Mouse (Mus musculus): ENCODE measurements at regions not wholly inside any gene's neighbourhood (a gene's known extent, or its start where the extent isn't known, plus 50 kb on each side); places are given as distances from the start of the nearest gene placed in this dataset.
A peak's percentile ranks its signal among the peaks of the same experiment; 100 is the strongest.

DNA sequence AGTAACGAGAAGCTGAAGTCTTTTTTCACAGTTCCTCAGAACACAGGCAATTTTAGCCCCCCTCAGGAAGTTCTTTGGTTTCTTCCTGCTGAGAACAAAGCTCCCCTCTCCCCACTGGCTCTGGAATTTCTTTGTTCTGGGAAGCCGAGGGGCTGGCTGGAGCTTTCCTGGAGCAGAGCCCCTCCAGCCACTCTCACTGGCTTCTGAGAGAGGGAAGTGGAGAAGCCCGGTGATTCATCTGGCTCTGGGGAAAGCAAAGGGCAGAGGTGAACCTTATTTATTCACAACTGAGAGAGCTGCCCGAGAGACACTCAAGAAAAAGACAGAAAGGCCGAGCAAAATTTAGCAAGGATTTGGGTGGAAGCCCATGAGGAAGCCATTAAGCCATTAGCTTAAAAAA, 63.9 kb downstream of the Ddx3x start:
- peak; percentile 45 to 57 for DNase-seq

DNA sequence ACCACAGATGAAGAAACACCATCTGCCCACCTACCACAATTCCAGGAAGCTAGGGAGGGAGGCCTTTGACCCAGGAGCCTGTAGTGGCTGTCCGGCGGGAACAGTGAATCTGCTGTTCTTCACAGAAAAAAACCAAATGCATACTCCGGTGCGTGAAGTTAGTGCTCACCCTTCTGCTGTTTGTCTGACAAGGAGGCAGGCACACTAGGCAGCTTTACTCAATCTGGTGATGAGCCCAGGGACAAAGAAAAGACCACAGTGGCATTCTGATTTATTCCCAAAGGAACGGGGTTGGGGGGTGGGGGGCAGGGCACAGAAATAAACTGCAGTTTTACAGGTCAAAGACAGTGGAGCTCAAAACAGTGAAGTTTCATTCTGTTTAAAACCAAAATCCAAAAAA, 64.4 kb downstream of the Ddx3x start:
- no peak for DNase-seq

DNA sequence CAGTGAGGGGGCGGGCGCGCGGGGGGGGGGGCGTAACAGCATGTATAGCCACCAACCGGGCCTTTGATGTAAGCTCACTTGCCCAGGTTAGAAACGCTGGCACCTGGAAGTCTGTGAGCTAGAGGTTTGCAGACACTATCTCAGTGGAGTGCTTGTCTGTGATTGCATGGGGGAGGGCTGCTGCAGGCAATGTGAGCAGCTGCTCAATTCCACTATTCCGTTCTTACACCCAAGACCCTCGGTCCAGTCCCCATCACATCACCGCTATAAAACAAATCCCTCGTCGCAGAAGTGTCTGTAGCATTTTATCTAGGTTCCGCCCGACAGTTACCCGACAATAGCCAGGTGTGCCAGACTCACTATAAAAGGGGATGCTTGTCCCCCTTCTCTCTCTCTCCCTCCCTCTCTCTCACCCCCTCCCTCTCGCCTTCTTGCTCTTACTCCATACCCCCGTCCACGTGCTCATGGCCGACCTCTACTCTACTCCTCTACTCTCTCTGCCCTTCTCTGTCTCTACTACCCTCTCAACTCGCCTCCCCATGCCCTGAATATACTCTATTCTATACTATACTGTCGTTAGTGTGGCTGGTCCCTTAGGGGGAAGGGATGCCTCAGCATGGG, 65.4 kb downstream of the Ddx3x start:
- no peak for DNase-seq

DNA sequence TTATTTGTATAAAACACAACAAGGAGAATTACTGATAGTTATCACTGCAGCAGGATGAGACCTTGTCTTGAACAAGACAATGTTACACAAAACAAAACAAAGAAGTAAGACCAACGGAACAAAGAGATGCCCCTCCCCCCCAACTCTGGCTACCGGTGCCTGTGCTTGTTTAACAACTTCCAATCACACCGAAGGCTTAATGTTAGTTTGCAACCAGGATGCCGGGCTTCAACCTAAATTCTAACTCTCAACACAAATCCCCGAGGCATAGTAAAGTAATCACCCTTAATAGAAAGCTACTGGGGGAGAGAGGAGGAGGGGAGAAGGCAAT, 65.9 kb downstream of the Ddx3x start:
- no peak for DNase-seq

DNA sequence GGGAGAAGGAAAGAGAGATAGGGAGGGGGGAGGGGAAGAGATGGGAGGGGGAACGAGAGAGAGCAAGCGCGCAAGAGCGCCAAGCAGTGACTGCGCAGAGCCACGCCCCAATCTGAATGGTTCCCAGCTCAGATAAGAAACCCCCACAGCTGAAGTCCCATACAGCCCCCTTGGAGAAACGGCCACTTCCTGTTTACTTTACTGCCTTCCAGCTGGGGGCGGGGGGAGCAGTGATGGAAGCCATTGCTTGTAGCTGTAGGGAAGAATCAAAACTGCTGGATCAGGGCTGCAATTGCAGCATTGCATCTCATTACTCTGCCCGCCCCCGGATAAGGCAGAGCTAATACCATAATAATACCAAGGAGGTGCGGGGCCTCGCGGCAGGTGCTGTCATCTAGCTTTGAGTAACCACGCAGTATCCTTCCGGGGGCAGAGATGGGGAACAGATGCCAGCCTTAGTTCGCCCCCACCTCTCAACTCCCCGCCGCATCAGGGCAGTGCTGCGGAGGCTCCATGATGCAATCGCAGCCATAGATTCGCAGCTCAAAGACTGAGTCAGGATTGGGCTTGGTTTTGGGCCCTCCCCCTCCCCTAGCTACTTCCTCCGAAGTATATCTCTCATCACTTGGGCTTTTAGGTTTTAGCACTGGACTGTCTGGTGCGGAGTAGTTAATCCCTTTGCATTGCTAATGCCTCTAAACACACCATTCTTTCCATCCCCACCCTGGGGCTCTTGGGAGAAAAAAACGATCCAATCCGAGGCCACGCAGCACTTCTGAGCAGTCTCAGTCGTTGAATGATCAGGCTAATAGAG, 66.5 kb downstream of the Ddx3x start:
- peak; percentile 81 to 84 for DNase-seq

DNA sequence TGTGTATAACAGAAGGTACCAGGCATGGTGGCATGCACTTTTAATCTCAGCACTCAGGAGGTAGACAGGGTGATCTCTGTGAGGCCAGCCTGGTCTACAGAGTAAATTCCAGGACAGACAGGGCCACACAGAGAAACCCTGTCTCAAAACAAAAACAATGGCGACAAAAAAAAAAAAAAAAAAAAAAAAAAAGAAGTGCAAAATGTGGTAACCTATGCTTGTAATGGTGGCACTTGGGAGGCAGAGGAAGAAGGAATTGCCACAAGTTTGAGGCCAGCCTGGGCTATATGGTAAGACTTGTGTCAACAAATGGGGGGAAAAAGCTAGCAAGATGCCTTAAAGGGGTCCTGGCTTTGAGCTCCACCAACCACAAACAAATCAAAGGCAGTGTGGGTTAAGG, 67.6 kb downstream of the Ddx3x start:
- DNase-seq: no peak

DNA sequence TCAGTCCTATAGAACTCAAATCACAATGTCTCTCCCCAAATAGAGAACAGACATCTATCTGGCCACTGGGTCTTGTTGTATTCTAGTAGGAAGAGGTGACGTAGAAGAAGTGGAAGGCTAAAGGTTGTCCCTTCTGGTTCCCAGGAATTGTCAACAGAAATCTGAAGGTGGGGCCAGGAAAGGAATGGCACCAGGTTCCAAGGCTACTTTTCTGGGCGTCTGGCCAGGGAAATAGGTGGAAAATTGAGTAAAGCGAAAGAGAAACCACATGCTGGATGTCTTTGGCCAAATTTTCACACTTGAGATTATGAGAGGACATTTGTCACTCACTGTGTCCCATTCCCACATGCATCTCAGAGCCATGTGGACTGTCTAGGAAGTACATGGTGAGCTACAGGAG, 69.7 kb downstream of the Ddx3x start:
- peak; percentile 49 to 57 for DNase-seq

DNA sequence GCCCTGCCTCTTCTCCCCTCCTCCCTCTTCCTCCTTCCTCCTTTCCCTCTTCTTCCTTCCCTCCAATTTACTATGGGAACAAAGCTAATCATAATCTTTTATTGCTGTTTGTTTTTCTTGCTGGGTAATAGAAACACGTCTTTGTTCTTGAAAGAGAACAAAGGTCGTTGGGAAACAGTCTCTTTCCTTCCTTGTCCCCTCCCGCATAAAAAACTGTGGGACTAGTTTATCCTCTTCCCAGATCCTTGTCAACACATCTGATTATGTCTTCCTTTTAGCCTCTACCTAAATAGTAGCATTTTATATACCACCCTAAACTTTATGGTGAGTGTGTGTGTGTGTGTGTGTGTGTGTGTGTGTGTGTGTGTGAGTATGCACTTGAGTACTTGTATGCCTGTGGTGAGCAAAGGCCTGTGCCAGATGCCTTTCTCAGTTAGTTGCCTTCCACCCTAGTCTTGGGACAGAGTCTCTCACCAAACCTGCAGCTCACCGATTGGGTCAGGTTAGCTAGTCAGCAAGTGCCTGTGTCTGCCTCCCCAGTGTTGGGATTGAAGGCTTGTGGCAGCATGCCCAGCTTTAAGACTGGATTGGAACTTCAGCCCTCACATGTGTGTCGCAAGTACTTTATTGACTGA, 76.5 kb downstream of the Ddx3x start:
- no peak for DNase-seq

DNA sequence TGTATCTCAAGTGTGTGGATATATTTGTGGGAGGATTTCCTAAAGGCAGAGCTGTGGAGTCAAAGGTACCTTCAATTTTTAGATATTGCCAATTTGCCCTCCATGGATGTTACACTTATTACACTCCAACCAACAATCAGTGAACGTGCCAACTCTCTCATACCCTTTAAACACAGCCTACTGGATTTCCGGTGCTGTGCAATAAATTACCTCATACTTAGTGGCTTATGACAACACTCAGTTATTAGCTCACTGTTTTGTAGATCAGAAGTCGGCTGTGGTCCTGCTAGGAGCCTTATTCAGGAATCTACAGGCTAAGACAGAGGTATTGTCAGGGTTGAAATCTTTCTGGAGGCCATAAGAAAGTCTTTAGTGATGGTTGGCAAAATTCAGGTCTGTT, 77.2 kb downstream of the Ddx3x start:
- no peak for DNase-seq

DNA sequence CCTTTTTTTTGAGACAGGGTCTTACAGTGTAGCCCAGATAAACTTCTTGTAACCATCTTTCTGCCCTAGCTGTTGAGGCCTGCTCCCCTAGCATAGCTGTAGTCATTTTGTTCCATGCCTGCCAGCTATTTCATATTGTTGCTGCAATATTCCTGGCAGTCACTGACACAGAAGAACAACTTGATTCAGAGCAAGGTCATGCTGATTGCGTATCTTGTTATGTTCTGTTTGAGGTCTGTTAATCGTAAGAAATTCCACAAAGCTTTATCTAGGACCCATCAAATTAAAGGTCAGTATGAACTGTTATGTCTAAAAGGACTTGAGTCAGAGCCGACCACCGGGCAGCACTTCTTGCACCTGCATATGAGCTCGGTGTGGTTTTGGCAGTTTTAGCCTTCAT, 79.7 kb downstream of the Ddx3x start:
- no peak for DNase-seq

DNA sequence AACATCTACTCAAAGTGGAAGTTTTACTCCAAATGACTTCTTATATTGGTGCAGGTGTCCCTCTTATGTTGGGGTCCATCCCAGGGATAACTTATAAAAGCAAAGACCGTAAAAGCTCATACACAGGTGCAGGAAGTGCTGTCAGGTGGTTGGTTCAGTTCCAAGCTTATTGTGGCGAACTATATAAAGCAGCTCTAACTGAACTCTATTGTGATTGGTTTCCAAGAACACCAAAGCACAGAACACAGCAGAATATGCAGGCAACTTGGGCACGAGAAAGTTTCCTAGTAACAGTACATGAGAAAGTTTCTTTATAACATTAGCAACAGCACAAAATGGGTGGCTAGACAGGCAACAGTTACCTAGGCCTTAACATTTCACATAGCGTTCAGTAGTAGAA, 89.5 kb downstream of the Ddx3x start:
- no peak for DNase-seq

DNA sequence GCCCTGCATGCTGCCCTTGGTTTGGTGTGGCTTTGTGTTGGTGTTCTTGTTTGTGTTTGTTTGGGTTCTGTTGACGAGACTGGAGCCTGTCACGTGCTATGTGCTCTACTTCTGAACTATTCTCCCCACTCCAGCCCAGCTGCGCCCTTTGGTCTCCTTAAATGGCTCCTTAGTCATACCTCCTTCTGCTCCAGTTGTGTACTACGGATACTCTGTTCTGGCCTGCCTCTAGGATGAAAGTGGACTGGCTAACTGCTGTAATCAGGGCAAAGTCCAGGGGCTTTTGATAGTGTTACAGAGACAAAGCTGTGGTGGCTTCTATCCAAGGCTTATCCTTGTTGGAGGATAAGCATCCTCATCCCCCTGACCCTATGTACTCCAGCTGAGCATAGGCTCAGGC, 92.0 kb downstream of the Ddx3x start:
- DNase-seq: no peak

DNA sequence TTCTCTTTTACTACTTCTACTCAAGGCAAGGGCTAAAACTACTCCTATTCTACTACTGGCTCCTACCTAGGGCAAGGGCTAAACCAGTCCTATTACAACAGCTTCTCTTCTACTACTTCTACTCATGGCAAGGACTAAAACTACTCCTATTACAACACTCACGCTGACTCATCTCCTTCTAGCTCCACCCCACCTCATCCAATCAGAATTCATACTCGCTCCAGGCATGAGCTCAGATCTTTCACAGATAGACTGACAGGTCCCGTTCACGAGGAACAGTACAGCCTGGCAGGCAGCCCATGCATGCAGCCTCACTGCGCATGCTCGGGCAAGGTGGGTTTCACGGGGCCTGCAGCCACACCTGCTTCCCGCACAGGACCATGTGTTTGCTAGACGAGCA, 79.6 kb upstream of the Nyx start:
- DNase-seq: no peak

DNA sequence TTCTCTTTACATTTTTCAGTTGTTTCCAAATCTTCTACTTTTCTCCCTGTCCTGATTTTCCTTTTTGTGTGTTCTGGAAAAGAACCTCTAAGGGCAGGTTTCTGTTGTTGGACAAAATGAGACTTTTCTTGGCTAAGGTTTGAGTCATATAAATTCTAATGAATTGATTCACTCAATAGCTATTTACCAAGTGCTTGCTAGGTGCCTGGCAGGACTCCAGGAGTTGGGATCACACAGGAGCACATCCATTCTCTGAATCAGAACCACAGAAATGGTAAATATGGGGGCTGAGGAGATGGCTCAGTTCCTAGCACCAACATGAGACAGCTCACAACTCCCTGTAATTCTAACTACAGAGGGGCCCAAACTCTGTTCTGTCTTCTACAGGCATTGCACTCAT, 67.4 kb upstream of the Nyx start:
- no peak for DNase-seq

DNA sequence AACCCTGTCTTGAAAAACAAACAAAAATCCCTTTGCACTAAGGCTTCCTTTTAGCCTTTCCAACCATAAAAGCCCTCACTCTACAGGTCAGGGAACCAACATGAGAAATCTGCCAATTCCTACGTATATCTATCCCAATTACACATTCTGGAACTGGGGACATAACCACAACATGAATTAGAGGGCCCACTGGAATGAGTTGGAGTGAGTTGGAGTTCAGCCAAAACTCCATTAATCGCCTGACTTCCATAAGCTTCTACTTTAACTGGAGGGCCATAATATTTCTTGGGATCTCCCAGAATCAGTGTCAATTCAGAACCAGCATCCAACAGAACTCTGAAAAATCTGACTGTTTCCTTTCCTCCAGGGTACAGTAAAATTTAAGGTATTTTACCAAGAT, 53.2 kb upstream of the Nyx start:
- DNase-seq: no peak

DNA sequence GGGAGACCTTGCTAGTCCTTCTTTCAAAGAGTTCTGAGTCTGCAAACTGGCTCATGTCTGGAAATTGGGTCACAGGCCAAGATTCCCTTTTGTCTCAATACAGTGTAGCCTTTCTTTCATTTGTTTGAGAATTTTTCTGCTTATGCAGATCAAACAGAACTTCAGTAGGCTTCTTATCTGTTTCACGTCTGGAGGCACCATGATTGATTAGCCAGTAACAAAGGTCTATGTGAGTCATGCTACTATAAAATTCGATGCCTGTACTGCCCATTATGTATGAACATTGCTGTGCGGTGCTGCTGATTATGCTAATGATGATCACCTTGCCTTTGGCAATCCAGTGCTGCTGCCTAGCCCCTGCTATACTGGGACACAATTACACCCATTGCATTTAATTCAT, 52.8 kb upstream of the Nyx start:
- no peak for DNase-seq
